In the genomic region with DNA sequence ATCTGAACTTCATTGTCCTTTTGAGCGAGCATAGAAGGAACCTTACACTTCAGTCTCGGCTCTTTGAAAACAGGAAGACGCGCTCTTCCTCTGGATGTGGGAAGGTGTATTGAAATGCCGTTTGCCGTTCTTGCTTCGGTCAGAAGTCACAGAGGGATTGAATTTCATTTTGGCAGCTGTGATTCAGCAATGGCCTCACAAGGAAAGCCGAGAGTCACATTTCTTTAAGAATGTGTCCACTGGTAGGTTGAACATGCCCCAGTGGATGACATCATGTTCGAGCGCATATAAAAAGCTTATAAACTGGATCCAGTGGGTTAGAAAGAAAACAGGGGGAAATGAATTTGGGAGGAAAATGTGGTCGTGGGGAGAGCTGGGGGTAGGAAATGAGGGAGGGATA, we compare ENCODE assay signal across 17 mouse cellular contexts.
"Had no signal": no experiment of that assay in that cellular context is flagged by ENCODE, and none has a peak within 500 bp of the region (broad histone marks: within the 10 kb centered on the region; RNA-seq: fewer than 3 reads in every experiment).

No protein-coding gene starts in this region.

- H3K36me3 ChIP-seq: kidney, embryonic 15.5 days; liver, embryonic 13.5 days; midbrain, embryonic 12.5 days; neural tube, embryonic 13.5 days had no signal

- H3K9me3 ChIP-seq: kidney, embryonic 15.5 days; liver, embryonic 13.5 days; midbrain, embryonic 12.5 days; neural tube, embryonic 13.5 days had no signal

- ATAC-seq: intestine, postnatal 0 days; midbrain, embryonic 16.5 days had no signal

- H3K9ac ChIP-seq: kidney, embryonic 15.5 days; liver, embryonic 13.5 days; midbrain, embryonic 12.5 days; neural tube, embryonic 13.5 days had no signal

- H3K4me2 ChIP-seq: kidney, embryonic 15.5 days; liver, embryonic 13.5 days; midbrain, embryonic 12.5 days; neural tube, embryonic 13.5 days had no signal

- H3K4me3 ChIP-seq: kidney, embryonic 15.5 days; liver, embryonic 13.5 days; midbrain, embryonic 12.5 days; myocyte; neural tube, embryonic 13.5 days had no signal

- H3K27ac ChIP-seq: kidney, embryonic 15.5 days; liver, embryonic 13.5 days; midbrain, embryonic 12.5 days; neural tube, embryonic 13.5 days had no signal

- H3K27me3 ChIP-seq: kidney, embryonic 15.5 days; liver, embryonic 13.5 days; midbrain, embryonic 12.5 days; neural tube, embryonic 13.5 days had no signal

- H3K4me1 ChIP-seq: kidney, embryonic 15.5 days; liver, embryonic 13.5 days; midbrain, embryonic 12.5 days; neural tube, embryonic 13.5 days had no signal

- DNase-seq: kidney, adult 8-10 months; kidney, postnatal 14 days; kidney, postnatal 4 days; left cerebral cortex, postnatal 4 days; liver, embryonic 13.5 days; lung, adult 2 months; lung, postnatal 14 days; lung, postnatal 4 days; thymus, adult 18-20 months; thymus, postnatal 14 days; thymus, postnatal 4 days had no signal
